Mouse (Mus musculus) kidney, postnatal 0 days (tissue): ENCODE measurements at regions not wholly inside any gene's neighbourhood (a gene's known extent, or its start where the extent isn't known, plus 50 kb on each side); places are given as distances from the start of the nearest gene placed in this dataset.
A peak's percentile ranks its signal among the peaks of the same experiment; 100 is the strongest.

ENCODE experiments used
- ATAC-seq: fragments of 200-750 bp; cut with Nextera tagmentation; replicated peaks from 2 replicates; pipeline ENCODE4 v1.8.0; 2017; ENCODE audit warnings: low read depth, moderate number of reproducible peaks, moderate TSS enrichment, moderate library complexity; ENCODE audit not compliant: low FRiP score
- DNase-seq: peaks from one replicate; pipeline ENCODE4 v3.0.0-alpha.2; 2016; ENCODE audit warnings: low spot score
- H3K27ac ChIP-seq: fragments of 300-500 bp; sonication (generic); 2 replicates; pipeline ENCODE4 v1.5.1; 2014; ENCODE audit warnings: mild to moderate bottlenecking
- H3K27me3 ChIP-seq: fragments of 300-500 bp; sonication (generic); 2 replicates; pipeline ENCODE4 v1.6.1; 2014; ENCODE audit warnings: low read length, mixed read lengths; ENCODE audit not compliant: insufficient read depth
- H3K36me3 ChIP-seq: fragments of 300-500 bp; sonication (generic); 2 replicates; pipeline ENCODE4 v1.6.1; 2014; ENCODE audit warnings: low read length, mixed read lengths; ENCODE audit not compliant: insufficient read depth
- H3K4me1 ChIP-seq: fragments of 300-500 bp; sonication (generic); replicated peaks from 2 replicates; pipeline ENCODE4 v1.6.1; 2014; ENCODE audit warnings: antibody characterized with exemption, low read length, mixed read lengths; ENCODE audit not compliant: insufficient read depth
- H3K4me2 ChIP-seq: fragments of 300-500 bp; sonication (generic); 2 replicates; pipeline ENCODE4 v1.6.1; 2014; ENCODE audit warnings: mild to moderate bottlenecking, low read length, moderate library complexity, mixed read lengths
- H3K4me3 ChIP-seq: fragments of 300-500 bp; sonication (generic); replicated peaks from 2 replicates; pipeline ENCODE4 v1.5.1; 2014; ENCODE audit warnings: low read depth, low read length
- H3K9ac ChIP-seq: fragments of 300-500 bp; sonication (generic); 2 replicates; pipeline ENCODE4 v1.6.1; 2014; ENCODE audit warnings: low read depth, low read length
- H3K9me3 ChIP-seq: fragments of 300-500 bp; sonication (generic); replicated peaks from 2 replicates; pipeline ENCODE4 v1.6.1; 2016; ENCODE audit warnings: low read length, inconsistent platforms, mixed read lengths
- CTCF ChIP-seq: IDR thresholded peaks from 2 replicates; pipeline ENCODE4 v1.5.1; 2016; ENCODE audit warnings: antibody characterized with exemption, low read depth, mild to moderate bottlenecking, moderate library complexity
- WGBS: fragments of 180-500 bp; shearing (Covaris S2); extraction: QIAGEN DNeasy Blood & Tissue Kit; methylation state at CpG from one replicate; pipeline ENCODE4 v1.1.7; 2014; 5-methylcytosine and 5-hydroxymethylcytosine counted together

- DNase-seq, result no peak
- Histone ChIP-seq H3K27me3 (no peaks in the 10 kb centered on the region), H3K4me2 (no peak overlapping the region), H3K4me1 (0 out of 2 replicates have a peak, but pooled peaks cover 3% of the 10 kb centered on the region), H3K27ac (no peak overlapping the region), H3K36me3 (no peaks in the 10 kb centered on the region), H3K4me3 (no peak overlapping the region), H3K9me3 (no peaks in the 10 kb centered on the region), H3K9ac (no peak overlapping the region)
- 56% methylated on average over 1 of the region's 1 CpGs for WGBS
- no peak for TF ChIP-seq CTCF
- ATAC-seq, result no peak
Observed at GRCm38 (mm10) chr16:57914506-57914905, 160.0 kb upstream of the Col8a1 start.

DNA sequence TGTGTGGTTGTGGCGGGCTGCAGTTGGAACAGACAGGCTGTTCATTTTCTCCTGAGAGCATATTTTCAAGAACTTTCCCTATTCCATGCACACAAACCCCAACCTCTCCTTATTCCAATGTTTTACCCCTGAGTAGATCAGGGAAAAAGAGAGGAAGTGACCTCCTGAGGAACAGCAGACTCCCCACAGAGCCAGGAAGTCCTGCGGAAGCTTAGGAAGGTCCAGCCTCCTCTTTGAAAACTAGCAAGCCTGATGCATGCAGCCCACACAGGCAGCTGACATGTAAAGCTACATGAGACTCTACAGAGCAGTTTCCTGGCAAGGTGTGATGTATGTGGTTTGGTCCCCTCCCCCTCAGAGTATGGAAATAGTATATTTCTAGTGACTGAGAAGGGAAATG lies 160.9 kb upstream of the Col8a1 start:
- TF ChIP-seq CTCF, result no peak
- Histone ChIP-seq H3K4me3 (no peak overlapping the region), H3K27me3 (no peaks in the 10 kb centered on the region), H3K9ac (no peak overlapping the region), H3K27ac (no peak overlapping the region), H3K36me3 (no peaks in the 10 kb centered on the region), H3K9me3 (no peaks in the 10 kb centered on the region), H3K4me2 (no peak overlapping the region), H3K4me1 (0 out of 2 replicates have a peak, but pooled peaks cover 3% of the 10 kb centered on the region)
- DNase-seq (peak; percentile 12), ATAC-seq (no peak)
- 72% methylated on average over 2 of the region's 2 CpGs for WGBS

GRCm38 (mm10) chr16:57923447-57924129 lies 169.1 kb upstream of the Col8a1 start:
- no peak for DNase-seq
- no peak for ATAC-seq
- Histone ChIP-seq H3K9me3 (no peaks in the 10 kb centered on the region), H3K9ac (no peak overlapping the region), H3K36me3 (no peaks in the 10 kb centered on the region), H3K4me3 (no peak overlapping the region), H3K27me3 (no peaks in the 10 kb centered on the region), H3K4me2 (no peak overlapping the region), H3K27ac (no peak overlapping the region), H3K4me1 (no peaks in the 10 kb centered on the region)
- no peak for TF ChIP-seq CTCF
- 63% methylated on average over 7 of the region's 7 CpGs for WGBS

GRCm38 (mm10) chr16:57924130-57924495 lies 169.6 kb upstream of the Col8a1 start:
- Histone ChIP-seq H3K27ac (no peak overlapping the region), H3K9me3 (no peaks in the 10 kb centered on the region), H3K4me3 (no peak overlapping the region), H3K4me1 (no peaks in the 10 kb centered on the region), H3K9ac (no peak overlapping the region), H3K27me3 (no peaks in the 10 kb centered on the region), H3K4me2 (no peak overlapping the region), H3K36me3 (no peaks in the 10 kb centered on the region)
- TF ChIP-seq CTCF, result no peak
- WGBS, result 75% methylated on average over 4 of the region's 4 CpGs
- DNase-seq (no peak), ATAC-seq (no peak)

GRCm38 (mm10) chr16:57927816-57928215 lies 173.3 kb upstream of the Col8a1 start:
- Histone ChIP-seq H3K4me2 (no peak overlapping the region), H3K4me1 (no peaks in the 10 kb centered on the region), H3K9ac (no peak overlapping the region), H3K4me3 (no peak overlapping the region), H3K27ac (no peak overlapping the region), H3K27me3 (no peaks in the 10 kb centered on the region), H3K9me3 (no peaks in the 10 kb centered on the region), H3K36me3 (no peaks in the 10 kb centered on the region)
- DNase-seq (no peak), ATAC-seq (no peak)
- WGBS, result 73% methylated on average over 4 of the region's 4 CpGs
- TF ChIP-seq CTCF, result no peak

- Histone ChIP-seq H3K4me3 (no peak overlapping the region), H3K27me3 (no peaks in the 10 kb centered on the region), H3K36me3 (no peaks in the 10 kb centered on the region), H3K9me3 (no peaks in the 10 kb centered on the region), H3K9ac (no peak overlapping the region), H3K4me1 (no peaks in the 10 kb centered on the region), H3K27ac (no peak overlapping the region), H3K4me2 (no peak overlapping the region)
- 0 out of 2 replicates have a peak, but pooled peaks have one; percentile 21 for ATAC-seq
- no peak for TF ChIP-seq CTCF
- WGBS, result 27% methylated on average over 4 of the region's 4 CpGs
- DNase-seq, result peak; percentile 45
Observed at GRCm38 (mm10) chr16:57928301-57928700, 173.8 kb upstream of the Col8a1 start.
